Mouse (Mus musculus) 3134 (cell line): ENCODE results near the gene Kcnc3.

Source experiments
- DNase-seq: peaks from one replicate; pipeline ENCODE4 v3.0.0-alpha.2; 2011; ENCODE audit warnings: low spot score; ENCODE audit not compliant: insufficient read length; ENCODE audit errors: extremely low read depth

Kcnc3 gene

DNA sequence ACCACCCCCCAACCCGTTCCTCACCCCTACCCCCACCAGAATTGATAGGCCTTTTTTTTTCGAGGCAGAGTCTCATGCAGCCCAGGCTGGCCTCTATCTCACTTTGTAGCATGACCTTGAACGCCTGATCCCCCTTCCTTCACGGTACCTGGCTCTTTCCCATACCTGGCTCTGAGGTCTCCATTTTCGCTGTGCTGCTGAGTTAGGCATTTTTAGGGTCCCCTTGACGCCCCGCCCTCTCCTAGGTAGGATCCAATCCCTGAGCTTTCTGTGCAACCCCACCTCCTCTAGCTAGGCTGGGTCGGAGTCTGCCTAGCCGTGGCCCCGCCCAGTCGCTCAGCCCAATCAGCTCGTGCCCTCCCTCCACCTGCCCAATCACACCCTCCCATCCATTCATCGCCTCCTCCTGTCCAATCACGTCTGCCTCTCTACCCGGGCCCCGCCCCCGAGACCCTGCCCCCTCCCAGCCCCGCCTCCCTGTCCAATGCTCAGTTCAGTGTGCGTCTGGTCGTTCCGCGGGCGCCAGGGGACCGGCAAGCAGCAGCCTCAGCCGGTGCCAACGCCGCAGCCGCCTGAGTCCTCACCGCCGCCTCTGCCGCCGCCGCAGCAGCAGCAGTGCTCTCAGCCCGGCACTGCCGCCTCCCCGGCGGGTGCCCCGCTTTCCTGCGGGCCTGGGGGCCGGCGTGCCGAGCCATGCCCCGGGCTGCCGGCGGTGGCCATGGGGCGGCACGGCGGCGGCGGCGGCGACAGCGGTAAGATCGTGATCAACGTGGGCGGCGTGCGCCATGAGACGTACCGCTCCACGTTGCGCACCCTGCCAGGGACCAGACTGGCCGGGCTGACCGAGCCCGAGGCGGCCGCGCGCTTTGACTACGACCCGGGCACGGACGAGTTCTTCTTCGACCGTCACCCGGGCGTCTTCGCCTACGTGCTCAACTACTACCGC lies at the start of gene Kcnc3:
TSS of gene Kcnc3 (plus strand) at position 263 of the 946 bp plus-strand sequence.
- DNase-seq, result no peak

DNA sequence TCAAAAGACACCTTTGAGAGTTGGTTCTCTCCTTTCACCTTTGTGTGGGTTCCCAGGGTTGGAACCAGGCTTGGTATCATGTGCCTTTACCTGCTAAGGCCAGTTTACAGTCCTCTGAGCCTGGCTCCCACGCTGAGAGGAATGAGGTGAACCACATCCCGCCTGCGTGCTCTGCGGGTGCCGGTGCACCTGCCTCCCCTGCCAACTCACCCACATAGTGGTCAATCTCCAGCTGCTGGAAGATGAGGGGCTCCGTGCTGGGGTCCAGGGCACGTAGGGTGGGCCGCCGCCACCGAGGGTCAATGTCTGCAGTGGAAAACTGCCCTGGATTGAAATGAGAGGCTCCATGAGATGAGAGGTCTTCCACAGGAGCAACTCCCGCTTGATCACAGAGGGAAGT lies 47.9 kb upstream of the Kcnc3 start:
- DNase-seq, result no peak

DNA sequence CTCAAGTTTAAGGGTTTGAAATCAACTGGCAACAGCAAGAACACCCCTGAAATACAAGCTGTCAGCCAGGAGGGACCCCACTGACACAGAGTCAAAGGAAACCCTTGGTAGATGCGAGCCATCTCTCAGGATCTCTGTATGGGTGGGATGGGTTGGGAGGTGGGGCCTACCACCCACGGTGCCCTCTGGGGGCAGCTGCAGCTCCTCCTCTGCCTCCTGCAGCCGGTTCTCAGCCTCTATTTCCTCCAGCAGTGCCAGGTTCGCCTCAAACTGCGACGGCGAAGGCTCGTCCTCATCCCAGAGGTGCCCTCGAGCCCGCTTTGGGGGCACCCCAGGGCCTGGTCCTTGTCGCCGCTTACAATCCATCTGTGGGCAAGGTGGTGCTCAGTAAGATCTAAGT lies 47.4 kb upstream of the Kcnc3 start:
- no peak for DNase-seq

DNA sequence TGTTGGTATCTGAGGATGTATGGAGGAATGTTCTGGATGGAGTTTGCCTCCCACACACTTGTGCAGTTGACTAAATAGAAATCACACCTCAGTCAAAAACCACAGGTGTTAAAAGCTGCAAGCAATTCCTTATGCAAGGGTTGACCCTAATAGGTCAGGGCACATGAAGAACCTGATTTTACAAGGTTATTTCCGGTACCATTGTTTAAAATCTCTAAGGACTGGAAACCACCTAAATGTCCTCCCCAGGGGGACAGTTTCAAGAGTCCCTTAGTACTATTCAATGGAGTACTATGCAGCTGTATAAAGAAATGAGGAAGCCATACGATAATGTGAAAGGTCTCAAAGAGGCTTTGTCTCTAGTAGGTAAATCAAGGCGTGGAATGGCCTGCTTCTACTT lies 44.2 kb upstream of the Kcnc3 start:
- DNase-seq, result no peak

DNA sequence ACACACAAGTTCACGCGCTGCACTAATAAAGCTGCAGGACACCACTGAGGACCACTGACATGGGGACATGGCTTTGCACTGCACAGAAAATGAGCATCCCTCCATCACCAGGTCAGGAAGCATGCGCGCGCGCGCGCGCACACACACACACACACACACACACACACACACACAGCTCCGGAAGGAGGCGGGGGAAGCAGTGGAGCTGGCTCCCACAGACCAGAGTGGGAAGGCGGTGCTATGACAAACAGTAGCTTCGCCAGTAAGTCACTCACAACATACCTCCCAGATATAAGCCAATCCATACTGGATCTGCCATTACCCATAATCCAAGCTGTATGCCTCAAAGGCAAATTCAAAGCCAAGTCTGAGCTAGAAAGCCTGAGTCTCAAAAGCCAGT lies 43.4 kb upstream of the Kcnc3 start:
- no peak for DNase-seq

DNA sequence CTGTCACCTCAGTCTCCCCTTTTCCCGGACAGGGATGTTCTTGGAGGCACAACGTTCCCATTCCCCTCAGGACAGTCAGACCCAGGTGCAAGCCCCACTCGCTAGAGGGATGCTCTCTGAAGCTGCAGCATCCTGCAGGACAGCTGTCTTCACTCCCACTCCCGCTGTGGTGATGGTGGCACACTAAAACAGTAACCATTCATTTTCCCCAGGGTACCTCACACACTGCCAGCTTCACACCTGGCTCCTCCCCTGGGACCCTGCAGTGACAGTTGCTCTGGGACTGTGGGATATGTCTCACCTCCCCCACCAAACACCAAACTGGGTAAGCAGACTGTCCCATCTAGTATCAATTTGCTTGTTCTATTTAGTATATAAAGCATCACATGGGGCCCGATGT lies 42.7 kb upstream of the Kcnc3 start:
- no peak for DNase-seq

DNA sequence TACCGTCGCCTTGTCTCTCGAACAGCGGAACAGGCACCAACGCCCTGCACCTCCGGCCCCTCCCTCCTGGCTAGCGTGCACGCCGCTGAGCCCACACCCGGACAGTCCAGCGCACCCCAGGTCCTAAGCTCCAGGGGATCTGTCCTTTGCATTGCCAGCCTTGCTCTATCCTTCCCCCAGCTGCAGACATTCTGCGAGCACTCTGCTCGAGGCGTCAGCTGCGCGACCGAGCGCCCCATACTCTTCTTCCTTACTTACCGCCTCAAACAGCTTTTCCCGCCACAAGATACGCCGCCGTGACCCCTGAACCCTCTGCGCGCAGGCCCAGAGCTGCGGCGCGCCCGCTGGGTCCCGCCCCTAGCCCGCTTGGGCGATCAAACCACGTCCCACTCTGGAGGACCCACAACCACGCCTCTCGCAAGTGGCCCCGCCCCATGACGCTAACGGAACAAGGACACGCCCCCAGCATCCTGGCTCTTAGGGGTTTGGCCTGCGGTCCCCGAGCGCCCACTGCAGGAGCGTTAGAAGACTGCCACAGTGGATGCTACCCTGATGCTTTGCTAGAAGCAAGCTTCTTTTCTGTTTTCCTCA lies 41.9 kb upstream of the Kcnc3 start, which contains the start of gene Pold1:
TSS of gene Pold1 (minus strand) at position 353 of the 591 bp plus-strand sequence.
- peak; percentile 99 for DNase-seq

DNA sequence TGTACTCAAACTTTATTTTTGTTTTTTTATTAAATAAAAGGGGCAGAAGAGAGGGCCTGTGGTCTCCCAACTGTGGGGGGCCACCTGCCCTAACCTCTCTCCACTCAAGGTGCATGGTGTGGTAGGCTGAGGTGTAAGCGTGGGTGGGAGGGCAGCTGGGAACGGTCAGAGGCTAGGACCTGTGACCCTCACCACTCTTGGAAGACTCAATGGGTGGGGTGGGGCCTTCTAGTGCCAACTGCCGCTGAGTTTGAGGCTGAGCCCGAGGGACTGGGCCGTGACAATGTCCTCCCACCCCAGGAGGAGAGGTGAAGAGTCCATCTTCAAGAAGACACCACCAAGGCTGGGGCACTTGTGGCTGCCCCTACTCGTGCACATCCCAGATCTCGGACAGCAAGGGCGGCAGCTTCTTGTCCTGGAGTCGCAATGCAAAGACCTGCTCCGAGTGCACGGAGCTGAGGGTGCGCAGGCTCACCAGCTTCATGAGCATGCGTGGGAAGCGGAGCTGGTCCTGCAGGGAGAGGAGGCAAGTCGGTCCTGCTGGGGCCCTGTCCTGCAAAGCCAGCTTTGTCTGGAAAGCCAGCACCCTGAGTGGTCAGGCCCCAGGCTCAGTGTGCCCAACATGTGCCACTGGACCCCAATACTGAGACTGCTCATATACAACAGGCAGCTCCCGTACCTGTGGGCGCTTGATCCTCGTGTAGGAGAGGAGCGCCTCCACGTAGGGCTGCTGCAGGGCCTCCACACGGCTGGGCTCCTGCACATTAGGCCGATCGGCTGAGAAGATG lies 40.6 kb upstream of the Kcnc3 start:
- no peak for DNase-seq

DNA sequence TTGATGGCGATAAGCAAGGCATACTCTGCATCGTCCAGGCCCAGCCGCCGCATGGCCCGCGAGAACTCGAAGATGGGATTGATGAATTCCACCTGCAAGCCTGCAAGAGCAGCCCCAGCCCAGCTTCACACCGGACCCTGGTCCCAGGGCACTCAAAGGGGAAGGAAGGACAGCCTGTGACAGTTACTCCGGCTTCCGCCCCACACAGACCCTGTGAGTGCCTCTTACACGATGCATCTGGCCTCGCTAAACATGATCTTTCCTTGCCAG lies 40.1 kb upstream of the Kcnc3 start:
- no peak for DNase-seq

DNA sequence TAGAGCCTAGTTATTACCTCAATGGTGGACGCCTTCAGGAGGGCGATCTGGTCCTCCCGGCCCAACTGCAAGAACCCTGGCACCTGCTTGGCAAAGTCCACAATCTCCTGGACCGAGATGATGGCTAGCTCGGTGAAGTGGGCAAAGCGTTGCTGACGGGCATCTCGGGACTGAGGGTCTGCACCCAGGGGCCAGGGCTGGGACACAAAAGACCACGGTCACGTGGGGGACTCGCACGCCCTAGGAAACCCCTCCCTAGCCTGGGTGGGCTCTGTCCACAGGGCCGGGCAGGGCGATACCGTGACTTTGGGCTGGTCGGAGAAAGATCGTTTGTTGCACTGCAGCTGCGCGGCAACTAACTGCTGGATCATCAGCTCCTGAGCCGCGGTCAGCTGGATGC lies 39.2 kb upstream of the Kcnc3 start:
- DNase-seq, result no peak

DNA sequence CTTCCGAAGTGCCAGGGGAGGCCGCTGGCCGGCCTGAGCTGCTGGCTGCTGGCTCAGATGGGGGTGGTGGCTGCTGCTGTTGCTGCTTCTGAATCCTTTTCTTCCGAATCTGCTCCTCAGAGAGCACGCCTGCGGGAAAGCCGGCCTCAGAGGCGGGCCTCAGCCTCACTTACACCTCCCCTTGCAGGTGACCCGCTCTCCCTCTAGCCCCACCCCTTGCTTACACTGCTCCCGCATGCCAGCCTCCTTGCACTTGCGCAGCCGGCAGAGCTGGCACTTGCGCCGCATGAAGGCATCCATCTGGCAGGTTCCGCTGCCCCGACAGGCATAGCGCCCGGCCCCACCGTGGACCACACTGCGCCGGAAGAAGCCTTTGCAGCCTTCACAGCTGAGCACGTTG lies 38.7 kb upstream of the Kcnc3 start:
- DNase-seq, result no peak

DNA sequence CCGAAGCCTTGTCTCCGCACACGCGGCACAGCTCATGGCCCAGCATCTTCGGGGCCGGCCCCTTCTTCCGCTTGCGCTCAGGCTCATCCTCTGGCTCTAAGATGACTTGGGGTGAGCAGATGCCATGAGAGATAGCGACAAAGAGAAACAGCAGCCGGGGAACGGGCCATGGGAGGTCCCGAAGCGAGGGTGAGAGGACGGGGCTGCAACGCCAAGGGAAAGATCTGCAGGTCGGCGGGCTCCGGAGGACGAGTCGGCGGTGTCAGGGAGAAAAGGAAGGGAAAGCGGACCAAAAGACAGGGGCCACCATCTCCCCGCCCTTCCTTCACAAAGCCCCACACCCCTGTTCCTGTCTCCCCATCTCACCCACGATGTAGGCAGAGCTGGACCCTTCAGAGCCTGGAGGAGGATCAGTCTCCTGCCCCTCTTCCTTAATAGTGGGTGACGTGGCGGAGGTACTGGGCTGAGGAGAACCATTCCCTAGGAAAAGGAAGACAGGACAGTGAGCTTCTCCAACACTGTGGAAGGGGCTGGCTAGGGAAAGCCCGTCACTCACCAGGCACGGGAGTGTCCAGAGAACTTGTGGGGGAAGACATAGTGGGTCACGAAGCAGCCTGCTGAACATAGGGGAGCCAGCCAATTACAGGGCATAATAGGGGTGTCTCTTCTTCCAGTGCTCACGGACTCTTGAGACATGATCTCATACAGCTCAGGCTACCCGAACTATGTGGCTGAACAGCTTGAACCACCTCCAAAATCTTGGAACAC lies 38.1 kb upstream of the Kcnc3 start:
- DNase-seq, result no peak

DNA sequence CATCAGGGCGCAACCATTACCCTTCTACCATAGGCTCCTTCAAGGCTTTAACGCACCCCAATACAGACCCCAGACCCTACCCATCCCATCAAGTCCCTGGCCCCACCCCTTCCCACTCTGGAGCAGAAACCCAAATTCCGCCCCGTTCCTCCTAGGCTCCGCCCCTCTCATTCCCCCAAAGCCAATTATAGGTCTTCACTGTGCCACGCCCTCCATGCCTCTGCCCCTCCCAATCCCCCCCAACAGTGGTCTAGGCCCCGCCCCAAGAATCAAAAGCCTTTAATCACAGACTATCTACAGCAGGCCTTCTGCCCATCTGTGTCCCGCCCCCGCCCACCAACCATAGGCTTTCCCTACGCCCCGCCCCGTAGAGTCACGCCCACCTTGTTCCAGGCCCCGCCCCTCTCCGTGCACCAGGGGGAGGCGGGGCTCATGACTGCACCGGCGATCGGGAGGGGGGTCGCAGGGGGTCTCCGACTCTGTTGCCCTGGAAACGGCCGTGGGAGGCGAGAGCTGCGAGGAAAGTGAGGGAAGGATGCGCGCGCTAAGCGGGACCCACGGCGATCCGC lies 37.2 kb upstream of the Kcnc3 start:
- peak; percentile 84 for DNase-seq

DNA sequence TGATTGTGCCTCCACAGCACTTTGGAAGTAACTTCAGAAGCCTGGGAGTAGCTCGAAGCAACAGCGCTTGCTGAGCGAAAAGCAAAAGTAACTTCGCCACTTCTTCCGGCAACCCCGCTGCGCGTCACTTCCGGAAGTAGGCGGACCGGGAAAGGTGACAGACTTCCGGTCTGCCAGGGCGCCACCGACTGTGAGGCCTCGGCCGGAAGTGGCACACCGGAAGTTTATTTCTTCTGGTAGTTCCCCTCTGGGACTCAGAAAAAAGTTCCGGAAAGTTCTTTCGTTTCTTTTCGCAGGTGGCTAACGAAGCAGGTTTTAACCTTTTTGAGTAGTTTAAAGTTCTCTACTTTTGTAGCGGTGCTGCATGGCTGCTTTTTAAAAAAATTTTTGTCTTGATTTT lies 36.6 kb upstream of the Kcnc3 start, which contains the start of gene Nr1h2:
TSS of gene Nr1h2 (minus strand) at position 126 of the 400 bp plus-strand sequence.
- peak; percentile 92 for DNase-seq

DNA sequence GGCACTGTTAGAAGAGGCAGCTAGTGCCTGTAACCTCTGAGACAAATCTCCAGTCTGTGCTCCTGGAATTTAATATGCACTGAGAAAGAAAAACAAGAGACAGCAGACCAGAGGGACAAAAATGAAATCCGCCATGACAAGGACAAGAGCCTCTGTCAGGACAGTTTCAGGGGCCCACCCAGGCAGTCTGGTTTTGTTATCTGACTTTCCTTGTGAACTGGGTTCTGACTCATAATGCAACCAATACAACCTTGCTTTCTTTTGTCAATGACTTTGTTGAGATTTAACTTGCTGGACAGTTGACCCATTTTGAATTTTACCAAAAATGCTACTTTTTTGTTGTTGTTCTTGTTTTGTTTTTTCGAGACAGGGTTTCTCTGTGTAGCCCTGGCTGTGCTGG lies 32.8 kb upstream of the Kcnc3 start:
- no peak for DNase-seq

DNA sequence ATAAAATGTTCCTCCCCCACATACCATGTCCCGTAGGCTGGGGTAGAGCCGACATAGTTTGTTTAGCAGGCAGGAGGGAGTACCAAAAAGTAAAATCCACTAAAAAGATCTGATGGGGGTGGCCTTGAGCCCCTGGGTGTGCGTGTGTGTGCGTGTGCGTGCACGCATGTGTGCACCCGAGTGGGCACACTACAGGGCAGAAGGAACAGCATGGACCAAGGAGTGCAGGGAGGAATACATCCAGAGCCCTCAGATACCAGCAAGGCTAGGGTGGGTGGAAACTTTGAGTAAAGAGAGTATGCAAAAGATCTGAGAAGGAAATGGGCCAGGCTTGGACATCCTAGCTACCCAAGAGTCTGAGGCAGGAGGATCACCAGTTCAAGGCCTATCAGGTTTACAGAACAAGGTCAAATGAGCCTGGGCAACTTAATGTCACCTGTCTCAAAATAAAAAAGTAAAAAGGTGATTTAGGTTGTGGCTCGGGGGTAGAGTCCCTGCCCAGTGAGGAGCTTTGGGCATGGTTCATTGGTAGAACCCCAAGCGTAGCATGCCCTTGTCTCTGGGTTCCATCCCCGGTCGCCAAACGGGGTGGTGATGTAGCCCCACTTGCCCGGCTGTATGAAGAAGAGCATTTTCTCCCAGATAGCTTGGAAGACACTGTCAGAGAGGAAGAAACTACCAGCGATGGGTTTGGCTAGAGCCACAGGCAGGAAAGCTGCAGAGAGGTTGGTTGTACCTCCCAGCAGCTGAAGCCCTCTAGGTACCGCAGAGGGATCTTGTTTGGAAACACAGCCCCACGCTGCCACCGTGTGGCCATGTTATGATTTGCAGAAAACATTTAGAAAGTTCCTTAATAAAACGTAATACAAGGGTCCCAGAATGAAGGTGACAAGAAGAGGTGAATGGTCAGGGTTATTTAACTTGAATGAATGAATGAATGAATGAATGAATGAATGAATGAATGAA lies 29.7 kb upstream of the Kcnc3 start:
- no peak for DNase-seq

DNA sequence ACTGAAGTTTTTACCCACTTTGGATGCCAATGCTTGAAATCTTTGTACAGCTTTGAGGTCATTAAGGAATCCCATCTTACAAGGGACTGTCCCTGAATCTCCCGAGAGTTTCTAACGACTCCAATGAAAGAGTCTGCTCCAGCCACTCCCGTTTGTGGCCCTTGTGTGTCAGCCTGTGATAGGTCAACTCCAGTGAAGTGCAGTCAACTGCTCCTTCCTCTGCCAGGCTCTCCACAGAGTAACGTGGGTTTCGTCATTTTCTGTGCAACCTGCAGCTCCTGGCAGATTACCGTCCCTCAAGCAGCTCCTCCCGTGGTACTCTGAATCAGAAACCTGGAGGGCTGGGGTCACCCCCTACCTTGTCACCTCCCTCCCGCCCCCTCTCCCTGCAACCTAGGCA lies 27.2 kb upstream of the Kcnc3 start:
- no peak for DNase-seq

DNA sequence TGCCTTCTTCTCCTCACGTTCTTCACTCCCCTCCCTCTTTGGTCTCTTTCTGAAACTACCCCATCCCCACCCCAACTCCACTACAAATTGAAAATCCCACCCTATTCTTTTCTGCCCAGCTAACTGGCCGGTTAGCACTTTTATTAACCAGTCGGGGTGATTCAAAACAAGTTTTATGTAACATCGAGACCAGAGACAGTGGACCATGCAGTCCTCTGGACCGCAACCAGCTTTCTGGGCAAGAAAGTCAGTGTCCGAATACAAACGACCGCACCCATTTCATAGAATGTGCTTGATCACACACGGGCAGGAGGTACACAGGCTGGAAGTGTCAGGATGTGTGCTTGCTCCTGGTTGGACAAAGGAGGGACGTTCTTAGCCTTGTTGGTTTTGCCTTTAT lies 26.0 kb upstream of the Kcnc3 start:
- no peak for DNase-seq

DNA sequence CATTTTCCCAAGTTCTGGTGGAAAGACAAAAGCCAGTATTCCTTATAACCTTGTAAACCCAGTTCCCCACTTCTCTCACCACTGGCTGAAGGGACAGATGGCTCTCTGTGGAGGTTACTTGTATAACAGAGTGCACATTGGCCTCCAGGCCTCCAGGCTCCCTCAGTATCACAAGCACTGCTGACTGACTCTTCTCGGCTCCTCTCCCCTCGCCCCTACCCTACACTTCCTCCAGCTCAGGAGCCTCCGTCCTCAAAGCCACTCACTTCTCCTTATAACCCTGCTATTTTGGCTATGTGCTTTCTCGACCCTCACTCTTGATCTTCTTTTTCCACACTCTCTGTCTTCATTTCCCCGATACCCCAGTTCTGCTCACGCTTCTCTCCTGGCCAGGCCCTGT lies 25.1 kb upstream of the Kcnc3 start:
- no peak for DNase-seq
